Mouse (Mus musculus): Measurements from ENCODE around the gene Tmem230.

GRCm38 (mm10) chr2:132269217-132269616 lies 21.6 kb upstream of the Tmem230 start:
- no peak for TF ChIP-seq CTCF (IDR thresholded peaks at IDR 0.05; ENCODE audit: low read depth)
- TF ChIP-seq EP300 (IDR thresholded peaks at IDR 0.05; ENCODE audit: low read depth) = no peak
